Mouse (Mus musculus): ENCODE results near the gene Rpl27. TPM values are rescaled to one million over a fixed set of nuclear protein-coding genes. Genes with fewer than 3 reads are reported as not detected.
"Not testable (repeated sequence)": the region's sequence is repeated elsewhere in the genome, so short reads cannot be mapped to it uniquely, and the experiment has no call there.

Rpl27 gene
- polyA plus RNA-seq, 1 experiment, result 697 TPM

DNA sequence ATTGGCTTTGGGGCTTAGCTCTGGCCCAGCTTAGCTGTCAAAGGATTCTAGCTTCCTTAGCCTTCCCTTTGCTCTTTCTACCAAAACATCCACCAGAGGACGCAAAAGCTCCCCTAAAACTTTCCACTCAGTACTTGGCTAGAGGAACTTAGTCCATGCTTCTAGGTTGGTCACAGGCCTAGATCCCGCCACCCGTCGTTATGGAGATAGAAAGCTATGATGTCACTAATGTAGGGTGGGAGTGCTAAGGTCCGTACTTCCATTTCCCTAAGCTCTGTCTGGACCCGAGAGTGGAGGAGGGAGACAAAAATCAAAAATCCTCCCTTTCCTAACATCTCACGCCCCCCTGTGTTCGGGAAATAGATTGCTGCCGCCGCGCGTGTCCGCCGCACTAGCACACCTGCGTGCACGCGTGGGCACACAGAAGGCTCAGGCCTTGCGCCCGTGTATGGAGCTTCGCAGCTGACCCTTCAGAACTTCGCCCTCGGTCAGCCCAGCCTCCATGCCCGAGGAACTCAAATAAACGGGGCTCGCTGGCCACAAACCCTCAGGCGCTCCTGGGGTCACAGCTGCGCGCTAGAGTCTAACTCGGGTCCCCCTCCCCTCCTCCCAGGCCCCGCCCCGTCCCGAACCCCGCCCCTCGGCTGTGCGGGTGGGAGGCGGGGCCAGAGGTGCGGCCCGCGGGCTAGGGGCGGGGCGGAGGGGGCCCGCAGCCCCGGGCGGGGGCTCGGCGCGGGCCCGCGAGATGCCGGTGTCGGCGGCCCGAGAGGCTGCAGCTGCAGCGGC, 25.6 kb downstream of the Rpl27 start:
- peaks cover 52% of the 10 kb centered on the region for H3K27me3 ChIP-seq (replicated peaks)
- peak overlapping the region; percentile 96 for H3K4me3 ChIP-seq (replicated peaks)
- peaks cover 63% of the 10 kb centered on the region for H3K4me1 ChIP-seq
- no peaks in the 10 kb centered on the region for H3K9me3 ChIP-seq
- no peak for TF ChIP-seq FLI1 (IDR thresholded peaks at IDR 0.05; ENCODE audit: low read length)
- peaks cover 2% of the 10 kb centered on the region for H3K36me3 ChIP-seq (replicated peaks; ENCODE audit: low read length)

DNA sequence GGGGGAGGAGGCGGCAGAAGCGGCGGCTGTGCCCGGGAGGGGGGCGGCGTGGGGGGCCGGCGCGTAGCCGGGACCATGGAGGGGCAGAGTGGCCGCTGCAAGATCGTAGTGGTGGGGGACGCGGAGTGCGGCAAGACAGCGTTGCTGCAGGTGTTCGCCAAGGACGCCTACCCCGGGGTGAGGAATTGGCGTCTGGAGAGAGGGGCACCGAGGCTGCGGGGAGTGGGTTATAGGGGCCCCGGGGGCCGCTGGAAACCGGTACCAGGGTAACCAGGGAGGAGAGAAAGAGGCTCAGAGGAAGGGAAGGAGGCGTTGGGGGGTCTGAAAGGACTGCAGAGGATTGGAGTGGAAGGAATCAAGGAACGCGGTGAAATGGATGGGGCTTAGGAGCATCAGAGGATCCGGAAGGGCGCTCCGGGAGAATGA, 26.2 kb downstream of the Rpl27 start:
- peaks cover 56% of the 10 kb centered on the region for H3K4me1 ChIP-seq
- H3K9me3 ChIP-seq, result no peaks in the 10 kb centered on the region
- peaks cover 58% of the 10 kb centered on the region for H3K27me3 ChIP-seq (replicated peaks)
- no peaks in the 10 kb centered on the region for H3K36me3 ChIP-seq (replicated peaks; ENCODE audit: low read length)
- TF ChIP-seq GATA1 (IDR thresholded peaks at IDR 0.05; ENCODE audit: borderline replicate concordance, low read length) (no peak), FLI1 (IDR thresholded peaks at IDR 0.05; ENCODE audit: low read length) (no peak)
- peak overlapping the region; percentile 96 for H3K4me3 ChIP-seq (replicated peaks)

DNA sequence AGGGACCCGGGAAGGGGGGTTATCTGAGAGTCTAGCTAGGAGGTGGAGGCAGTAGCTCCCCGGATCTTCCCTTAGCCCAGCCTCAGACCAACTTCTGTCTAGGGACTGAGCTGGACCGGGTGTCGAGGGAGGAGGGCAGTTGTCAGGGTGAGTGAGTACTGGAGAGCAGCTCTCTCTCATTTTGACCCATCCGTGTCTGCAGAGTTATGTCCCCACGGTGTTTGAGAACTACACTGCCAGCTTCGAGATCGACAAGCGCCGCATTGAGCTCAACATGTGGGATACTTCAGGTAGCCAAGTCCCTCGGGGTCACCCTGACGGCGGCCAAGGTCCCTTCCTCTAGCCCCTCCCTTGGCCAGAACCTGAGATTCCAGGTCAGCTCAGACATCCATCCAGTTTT, 26.6 kb downstream of the Rpl27 start:
- no peak for TF ChIP-seq GATA1 (IDR thresholded peaks at IDR 0.05; ENCODE audit: borderline replicate concordance, low read length)
- no peak for TF ChIP-seq FLI1 (IDR thresholded peaks at IDR 0.05; ENCODE audit: low read length)
- Histone ChIP-seq H3K4me1 (peaks cover 52% of the 10 kb centered on the region), H3K36me3 (replicated peaks; ENCODE audit: low read length) (no peaks in the 10 kb centered on the region), H3K27me3 (replicated peaks) (peaks cover 60% of the 10 kb centered on the region), H3K4me3 (replicated peaks) (peak overlapping the region; percentile 96), H3K9me3 (no peaks in the 10 kb centered on the region)

DNA sequence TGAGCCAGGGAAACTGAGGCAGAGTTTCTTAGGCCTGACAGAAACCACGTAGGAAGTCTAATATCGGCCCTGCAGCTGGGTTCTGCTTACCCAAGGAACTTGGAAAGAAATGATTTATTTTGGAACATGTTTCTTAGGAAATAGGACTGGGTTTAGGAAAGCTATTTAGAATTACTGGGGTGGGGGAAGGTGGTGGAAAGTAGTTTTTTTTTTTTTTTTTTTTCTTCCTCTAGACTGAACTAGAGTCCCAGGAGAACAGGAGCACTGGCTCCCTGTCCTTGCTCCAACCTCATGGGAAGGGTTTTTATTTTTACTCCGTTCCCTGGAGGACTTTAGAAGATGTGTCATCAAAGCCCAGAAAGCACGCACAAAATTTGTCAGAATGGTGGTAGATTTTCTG, 27.1 kb downstream of the Rpl27 start:
- TF ChIP-seq FLI1 (IDR thresholded peaks at IDR 0.05; ENCODE audit: low read length) (no peak), GATA1 (IDR thresholded peaks at IDR 0.05; ENCODE audit: borderline replicate concordance, low read length) (no peak)
- Histone ChIP-seq H3K4me1 (peaks cover 48% of the 10 kb centered on the region), H3K36me3 (replicated peaks; ENCODE audit: low read length) (no peaks in the 10 kb centered on the region), H3K9me3 (no peaks in the 10 kb centered on the region), H3K4me3 (replicated peaks) (no peak overlapping the region), H3K27me3 (replicated peaks) (peaks cover 62% of the 10 kb centered on the region)

DNA sequence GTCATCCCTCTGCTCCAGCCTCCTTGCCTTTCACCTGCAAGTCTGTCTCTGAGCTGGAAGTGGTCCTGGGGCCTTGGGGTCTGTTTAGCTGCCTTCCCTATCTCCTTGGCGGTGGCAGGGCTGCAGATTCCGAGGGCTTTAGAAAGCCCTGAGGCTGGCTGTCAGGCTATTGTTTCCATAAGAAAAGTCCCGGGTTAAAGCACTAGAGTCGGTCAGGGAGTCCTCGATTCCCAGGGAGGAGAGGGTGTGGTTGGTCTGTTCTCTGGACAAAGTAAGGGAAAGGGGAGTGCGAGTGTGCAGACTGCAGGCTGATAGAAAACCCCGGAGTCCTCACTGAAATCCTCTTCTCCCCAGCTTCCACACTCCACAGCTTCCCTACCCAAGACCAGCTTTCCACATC, 28.1 kb downstream of the Rpl27 start:
- H3K4me3 ChIP-seq (replicated peaks), result no peak overlapping the region
- peaks cover 37% of the 10 kb centered on the region for H3K4me1 ChIP-seq
- H3K9me3 ChIP-seq, result no peaks in the 10 kb centered on the region
- H3K36me3 ChIP-seq (replicated peaks; ENCODE audit: low read length), result no peaks in the 10 kb centered on the region
- no peak for TF ChIP-seq GATA1 (IDR thresholded peaks at IDR 0.05; ENCODE audit: borderline replicate concordance, low read length)
- TF ChIP-seq FLI1 (IDR thresholded peaks at IDR 0.05; ENCODE audit: low read length), result no peak
- peaks cover 64% of the 10 kb centered on the region for H3K27me3 ChIP-seq (replicated peaks)

DNA sequence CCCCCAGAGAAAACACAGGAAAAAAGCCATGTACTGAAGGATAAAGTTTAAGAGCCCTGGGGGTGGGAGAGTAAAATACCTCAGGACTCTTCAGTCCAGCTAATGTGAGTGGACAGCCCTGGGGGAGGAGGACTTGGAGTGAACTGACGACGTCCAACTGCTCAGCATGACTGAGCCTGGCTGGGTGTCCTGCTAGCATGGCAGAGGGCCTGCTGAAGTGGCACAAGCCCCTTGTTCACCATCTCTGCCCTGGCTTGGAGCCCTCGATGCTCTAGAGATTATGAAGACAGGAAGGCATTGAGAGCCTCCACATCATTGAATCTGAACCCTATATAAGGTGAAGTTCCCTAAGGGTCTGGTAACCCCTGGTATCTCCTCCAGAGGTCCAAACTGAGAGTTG, 29.8 kb downstream of the Rpl27 start:
- Histone ChIP-seq H3K9me3 (no peaks in the 10 kb centered on the region), H3K4me1 (peaks cover 20% of the 10 kb centered on the region), H3K27me3 (replicated peaks) (peaks cover 62% of the 10 kb centered on the region), H3K4me3 (replicated peaks) (no peak overlapping the region), H3K36me3 (replicated peaks; ENCODE audit: low read length) (no peaks in the 10 kb centered on the region)
- no peak for TF ChIP-seq GATA1 (IDR thresholded peaks at IDR 0.05; ENCODE audit: borderline replicate concordance, low read length)
- no peak for TF ChIP-seq FLI1 (IDR thresholded peaks at IDR 0.05; ENCODE audit: low read length)

DNA sequence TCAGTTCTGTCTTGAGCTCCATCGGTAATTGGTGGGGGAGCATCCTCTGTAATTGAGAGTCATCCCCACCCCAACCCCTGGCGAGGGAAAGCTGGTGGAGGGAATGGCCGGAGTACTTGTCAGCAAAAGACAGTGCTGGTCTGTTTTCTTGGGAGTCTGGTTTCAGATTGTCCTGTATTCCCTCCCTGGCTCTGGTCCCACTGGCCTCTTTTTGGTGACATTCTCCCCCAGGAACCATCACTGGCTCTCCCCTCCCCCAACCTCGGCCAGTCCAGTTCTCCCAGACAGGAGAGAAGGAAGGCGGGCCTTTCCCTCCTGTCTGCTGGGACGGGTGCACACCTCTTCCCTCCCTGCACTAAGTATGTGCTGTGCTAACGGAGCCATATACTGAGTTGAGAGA, 30.2 kb downstream of the Rpl27 start:
- Histone ChIP-seq H3K27me3 (replicated peaks) (peaks cover 65% of the 10 kb centered on the region), H3K36me3 (replicated peaks; ENCODE audit: low read length) (no peaks in the 10 kb centered on the region), H3K4me3 (replicated peaks) (no peak overlapping the region), H3K4me1 (peaks cover 16% of the 10 kb centered on the region), H3K9me3 (no peaks in the 10 kb centered on the region)
- no peak for TF ChIP-seq GATA1 (IDR thresholded peaks at IDR 0.05; ENCODE audit: borderline replicate concordance, low read length)
- TF ChIP-seq FLI1 (IDR thresholded peaks at IDR 0.05; ENCODE audit: low read length), result no peak

DNA sequence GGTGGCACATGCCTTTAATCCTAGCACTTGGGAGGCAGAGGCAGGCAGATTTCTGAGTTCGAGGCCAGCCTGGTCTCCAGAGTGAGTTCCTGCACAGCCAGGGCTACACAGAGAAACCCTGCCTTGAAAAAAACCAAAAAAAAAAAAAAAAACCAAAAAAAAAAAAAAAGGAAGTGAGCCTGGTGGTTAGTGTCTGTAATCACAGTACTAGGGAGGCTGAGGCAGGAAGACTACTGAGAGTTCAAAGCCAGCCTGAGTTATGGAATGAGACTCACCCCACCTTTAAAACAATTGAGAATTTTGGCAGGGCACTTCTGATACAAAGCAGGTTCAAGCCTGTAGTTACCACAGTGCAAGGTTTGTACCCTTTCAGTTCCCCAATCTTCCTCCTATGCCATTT, 31.6 kb downstream of the Rpl27 start:
- not testable (repeated sequence) for H3K4me1 ChIP-seq; H3K9me3 ChIP-seq; H3K4me3 ChIP-seq (replicated peaks); H3K36me3 ChIP-seq (replicated peaks; ENCODE audit: low read length)
- peaks cover 63% of the 10 kb centered on the region for H3K27me3 ChIP-seq (replicated peaks)

DNA sequence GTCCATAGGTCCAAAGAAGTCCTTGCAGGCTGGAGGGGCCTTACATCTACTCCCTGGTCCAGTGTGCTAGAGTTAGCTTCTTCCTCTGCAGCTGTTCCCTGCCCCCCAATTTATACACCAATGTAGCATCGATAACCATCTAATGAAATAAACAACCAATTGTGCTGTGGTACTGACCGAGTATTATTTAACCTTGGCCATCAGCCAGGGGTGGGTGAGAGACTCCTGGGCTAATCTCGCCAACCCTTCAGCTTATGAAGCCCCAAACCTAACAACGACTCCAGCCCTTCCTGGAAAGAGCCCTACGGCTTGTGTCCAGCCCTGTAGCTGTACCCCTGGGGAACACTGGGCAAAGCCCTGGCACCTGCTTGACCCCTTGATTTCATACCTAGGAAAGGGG, 32.2 kb downstream of the Rpl27 start:
- no peaks in the 10 kb centered on the region for H3K36me3 ChIP-seq (replicated peaks; ENCODE audit: low read length)
- no peak overlapping the region for H3K4me3 ChIP-seq (replicated peaks)
- H3K4me1 ChIP-seq, result peaks cover 6% of the 10 kb centered on the region
- no peaks in the 10 kb centered on the region for H3K9me3 ChIP-seq
- H3K27me3 ChIP-seq (replicated peaks), result peaks cover 65% of the 10 kb centered on the region
- TF ChIP-seq FLI1 (IDR thresholded peaks at IDR 0.05; ENCODE audit: low read length), result no peak
- no peak for TF ChIP-seq GATA1 (IDR thresholded peaks at IDR 0.05; ENCODE audit: borderline replicate concordance, low read length)

DNA sequence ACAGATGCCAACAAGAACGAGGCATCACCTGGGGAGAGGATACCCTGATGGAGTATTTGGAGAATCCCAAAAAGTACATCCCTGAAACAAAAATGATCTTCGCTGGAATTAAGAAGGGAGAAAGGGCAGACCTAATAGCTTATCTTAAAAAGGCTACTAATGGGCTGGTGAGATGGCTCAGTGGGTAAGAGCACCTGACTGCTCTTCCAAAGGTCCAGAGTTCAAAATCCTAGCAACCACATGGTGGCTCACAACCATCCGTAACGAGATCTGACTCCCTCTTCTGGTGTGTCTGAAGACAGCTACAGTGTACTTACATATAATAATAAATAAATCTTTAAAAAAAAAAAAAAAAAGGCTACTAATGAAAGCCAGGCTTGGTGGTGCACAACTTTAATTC, 34.3 kb downstream of the Rpl27 start:
- H3K9me3 ChIP-seq; H3K36me3 ChIP-seq (replicated peaks; ENCODE audit: low read length); H3K4me1 ChIP-seq; H3K4me3 ChIP-seq (replicated peaks): not testable (repeated sequence)
- peaks cover 68% of the 10 kb centered on the region for H3K27me3 ChIP-seq (replicated peaks)

DNA sequence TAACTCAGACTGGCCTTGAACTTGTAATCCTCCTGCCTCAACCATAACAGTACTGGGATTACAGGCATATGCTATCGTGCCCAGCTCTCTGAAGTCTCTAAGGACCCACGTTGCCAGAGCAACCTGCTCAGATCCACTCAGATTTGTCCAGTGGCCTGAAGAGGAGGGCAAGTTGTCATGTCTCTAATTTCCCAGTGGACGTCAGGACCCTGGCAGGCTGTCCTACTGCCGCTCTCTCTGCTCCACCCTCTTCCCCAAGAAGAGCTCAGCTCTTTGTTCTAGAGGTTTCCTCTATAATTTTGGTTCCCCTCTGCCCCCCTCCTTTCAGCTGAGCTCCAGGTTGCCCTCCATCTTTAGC, 35.1 kb downstream of the Rpl27 start:
- Histone ChIP-seq H3K27me3 (replicated peaks) (peaks cover 64% of the 10 kb centered on the region), H3K4me1 (peaks cover 7% of the 10 kb centered on the region), H3K9me3 (no peaks in the 10 kb centered on the region), H3K4me3 (replicated peaks) (no peak overlapping the region), H3K36me3 (replicated peaks; ENCODE audit: low read length) (no peaks in the 10 kb centered on the region)
- TF ChIP-seq GATA1 (IDR thresholded peaks at IDR 0.05; ENCODE audit: borderline replicate concordance, low read length) (no peak), FLI1 (IDR thresholded peaks at IDR 0.05; ENCODE audit: low read length) (no peak)
